Mouse (Mus musculus): ENCODE data around the gene Prss34. TPM values are rescaled to one million over a fixed set of nuclear protein-coding genes. Genes with fewer than 3 reads are reported as not detected.

The Prss34 gene
- polyA plus RNA-seq, 1 experiment from 2014 or later: not detected

- no peak overlapping the region for H3K27ac ChIP-seq (ENCODE audit: low read depth, low read length)
- H3K27me3 ChIP-seq (ENCODE audit: control insufficient read depth, insufficient read depth, low read length): no peaks in the 10 kb centered on the region
- no peaks in the 10 kb centered on the region for H3K4me1 ChIP-seq (ENCODE audit: control insufficient read depth, insufficient read depth, low read length)
- peak; percentile 52; the same call in 1 of the 2 replicates for ATAC-seq (ENCODE audit: low FRiP score, low TSS enrichment)
- no peak overlapping the region for H3K9ac ChIP-seq (ENCODE audit: low read depth, low read length)
- 83% methylated on average over 4 of the region's 4 CpGs for whole genome bisulfite sequencing
- no peaks in the 10 kb centered on the region for H3K9me3 ChIP-seq (ENCODE audit: control insufficient read depth, low read length)
- H3K4me2 ChIP-seq (replicated peaks; ENCODE audit: low read depth, low read length): no peak overlapping the region
- no peaks in the 10 kb centered on the region for H3K36me3 ChIP-seq (ENCODE audit: control insufficient read depth, insufficient read depth, low read length)
- H3K4me3 ChIP-seq (ENCODE audit: low read length): no peak overlapping the region
Measured at GRCm38 (mm10) chr17:25338218-25338617, 40.0 kb downstream of the Prss34 start.

DNA sequence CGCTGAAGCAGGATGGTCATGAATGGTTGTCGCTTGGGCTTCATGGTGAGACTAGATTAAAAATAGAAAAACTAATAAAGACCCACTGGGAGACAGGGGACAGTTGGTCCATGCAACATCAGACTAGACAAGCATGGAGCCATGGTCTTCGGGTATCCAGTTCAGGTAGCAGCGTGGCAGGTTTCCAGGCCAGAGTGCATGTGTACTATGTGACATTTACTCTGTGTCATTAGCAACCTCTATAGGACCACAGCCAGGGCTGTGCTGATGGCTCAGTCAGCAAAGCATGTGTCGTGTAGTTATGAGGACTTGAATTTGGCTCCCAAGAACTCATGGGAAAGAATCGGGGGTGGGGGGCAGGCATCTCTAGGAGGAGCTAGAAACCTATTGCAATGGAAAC, 41.8 kb downstream of the Prss34 start:
- ATAC-seq (ENCODE audit: low FRiP score, low TSS enrichment): no peak
- no peaks in the 10 kb centered on the region for H3K4me1 ChIP-seq (ENCODE audit: control insufficient read depth, insufficient read depth, low read length)
- no peak overlapping the region for H3K9ac ChIP-seq (ENCODE audit: low read depth, low read length)
- H3K27me3 ChIP-seq (ENCODE audit: control insufficient read depth, insufficient read depth, low read length): no peaks in the 10 kb centered on the region
- 87% methylated on average over 6 of the region's 6 CpGs for WGBS
- no peaks in the 10 kb centered on the region for H3K36me3 ChIP-seq (ENCODE audit: control insufficient read depth, insufficient read depth, low read length)
- H3K4me2 ChIP-seq (replicated peaks; ENCODE audit: low read depth, low read length): no peak overlapping the region
- H3K27ac ChIP-seq (ENCODE audit: low read depth, low read length): no peak overlapping the region
- H3K9me3 ChIP-seq (ENCODE audit: control insufficient read depth, low read length): no peaks in the 10 kb centered on the region
- H3K4me3 ChIP-seq (ENCODE audit: low read length): no peak overlapping the region

- Histone ChIP-seq H3K4me3 (ENCODE audit: low read length) (no peak overlapping the region), H3K27me3 (ENCODE audit: control insufficient read depth, insufficient read depth, low read length) (no peaks in the 10 kb centered on the region), H3K9ac (ENCODE audit: low read depth, low read length) (no peak overlapping the region), H3K36me3 (ENCODE audit: control insufficient read depth, insufficient read depth, low read length) (no peaks in the 10 kb centered on the region), H3K4me2 (replicated peaks; ENCODE audit: low read depth, low read length) (no peak overlapping the region), H3K27ac (ENCODE audit: low read depth, low read length) (no peak overlapping the region), H3K4me1 (ENCODE audit: control insufficient read depth, insufficient read depth, low read length) (no peaks in the 10 kb centered on the region), H3K9me3 (ENCODE audit: control insufficient read depth, low read length) (no peaks in the 10 kb centered on the region)
- WGBS: 29% methylated on average over 3 of the region's 3 CpGs
- no peak for ATAC-seq (ENCODE audit: low FRiP score, low TSS enrichment)
Measured at GRCm38 (mm10) chr17:25341490-25341889, 43.3 kb downstream of the Prss34 start.

- Histone ChIP-seq H3K36me3 (ENCODE audit: control insufficient read depth, insufficient read depth, low read length) (no peaks in the 10 kb centered on the region), H3K27ac (ENCODE audit: low read depth, low read length) (no peak within 1 kb of the TSS), H3K9ac (ENCODE audit: low read depth, low read length) (no peak within 1 kb of the TSS), H3K9me3 (ENCODE audit: control insufficient read depth, low read length) (no peaks in the 10 kb centered on the region), H3K4me1 (ENCODE audit: control insufficient read depth, insufficient read depth, low read length) (no peaks in the 10 kb centered on the region), H3K27me3 (ENCODE audit: control insufficient read depth, insufficient read depth, low read length) (no peaks in the 10 kb centered on the region), H3K4me2 (replicated peaks; ENCODE audit: low read depth, low read length) (no peak within 1 kb of the TSS), H3K4me3 (ENCODE audit: low read length) (no peak within 1 kb of the TSS)
- ATAC-seq (ENCODE audit: low FRiP score, low TSS enrichment): no peak
- WGBS: 76% methylated on average over 4 of the region's 4 CpGs
Measured at GRCm38 (mm10) chr17:25345462-25345861, 47.3 kb downstream of the Prss34 start, which contains the start of gene Tpsab1. Gene Tpsab1, minus strand, starts transcription at chr17:25345562.

Other genes starting within 250 kb of the Prss34 start
- 15.9 and 18.4 TPM in 2 replicates for gene Tmem204, start 214.8 kb upstream of the Prss34 start, polyA plus RNA-seq (2014; fragmentation: Nextera tagmentation; extraction: Ambion mirVana)
- 34.9 and 44.8 TPM in 2 replicates for gene Telo2, start 182.4 kb upstream of the Prss34 start, polyA plus RNA-seq (2014; fragmentation: Nextera tagmentation; extraction: Ambion mirVana)
- not detected in 2 replicates for gene Ptx4, start 177.6 kb upstream of the Prss34 start, polyA plus RNA-seq (2014; fragmentation: Nextera tagmentation; extraction: Ambion mirVana)
- 10.3 and 21.4 TPM in 2 replicates for gene Clcn7, start 165.0 kb upstream of the Prss34 start, polyA plus RNA-seq (2014; fragmentation: Nextera tagmentation; extraction: Ambion mirVana)
- gene Ccdc154, start 135.9 kb upstream of the Prss34 start, polyA plus RNA-seq (2014; fragmentation: Nextera tagmentation; extraction: Ambion mirVana): not detected in 2 replicates
- gene Gm38655, start 122.9 kb upstream of the Prss34 start, polyA plus RNA-seq (2014; fragmentation: Nextera tagmentation; extraction: Ambion mirVana): not detected in 2 replicates
- gene BC003965, start 113.8 kb upstream of the Prss34 start, polyA plus RNA-seq (2014; fragmentation: Nextera tagmentation; extraction: Ambion mirVana): 32.8 and 39.7 TPM in 2 replicates
- gene Unkl, start 110.0 kb upstream of the Prss34 start, polyA plus RNA-seq (2014; fragmentation: Nextera tagmentation; extraction: Ambion mirVana): 4.0 and 4.1 TPM in 2 replicates
- gene Gnptg, start 58.3 kb upstream of the Prss34 start, polyA plus RNA-seq (2014; fragmentation: Nextera tagmentation; extraction: Ambion mirVana): 33.8 and 41.5 TPM in 2 replicates
- gene Tsr3, start 58.2 kb upstream of the Prss34 start, polyA plus RNA-seq (2014; fragmentation: Nextera tagmentation; extraction: Ambion mirVana): 48.9 and 51.4 TPM in 2 replicates
- gene Baiap3, start 42.0 kb upstream of the Prss34 start, polyA plus RNA-seq (2014; fragmentation: Nextera tagmentation; extraction: Ambion mirVana): 0.76 and 1.9 TPM in 2 replicates
- 675 and 744 TPM in 2 replicates for gene Ube2i, start 23.8 kb upstream of the Prss34 start, polyA plus RNA-seq (2014; fragmentation: Nextera tagmentation; extraction: Ambion mirVana)
- not detected in 2 replicates for gene Prss28, start 10.3 kb downstream of the Prss34 start, polyA plus RNA-seq (2014; fragmentation: Nextera tagmentation; extraction: Ambion mirVana)
- gene Prss29, start 20.3 kb downstream of the Prss34 start, polyA plus RNA-seq (2014; fragmentation: Nextera tagmentation; extraction: Ambion mirVana): not detected in 2 replicates
- 0.27 and 0.39 TPM in 2 replicates for gene Tpsab1, start 47.2 kb downstream of the Prss34 start, polyA plus RNA-seq (2014; fragmentation: Nextera tagmentation; extraction: Ambion mirVana)
- 0.30 and 0.57 TPM in 2 replicates for gene Tpsb2, start 67.9 kb downstream of the Prss34 start, polyA plus RNA-seq (2014; fragmentation: Nextera tagmentation; extraction: Ambion mirVana)
- gene Tpsg1, start 70.9 kb downstream of the Prss34 start, polyA plus RNA-seq (2014; fragmentation: Nextera tagmentation; extraction: Ambion mirVana): 0.49 TPM in 1 of 2 replicates, not detected in the other
- 3.0 and 4.0 TPM in 2 replicates for gene Cacna1h, start 135.4 kb downstream of the Prss34 start, polyA plus RNA-seq (2014; fragmentation: Nextera tagmentation; extraction: Ambion mirVana)
- gene Tekt4, start 156.2 kb downstream of the Prss34 start, polyA plus RNA-seq (2014; fragmentation: Nextera tagmentation; extraction: Ambion mirVana): not detected in 2 replicates
- gene Sstr5, start 198.9 kb downstream of the Prss34 start, polyA plus RNA-seq (2014; fragmentation: Nextera tagmentation; extraction: Ambion mirVana): not detected in 2 replicates